Mouse (Mus musculus) erythroid progenitor cell, adult 5-6 weeks (primary cell): Measurements from ENCODE around the gene 1700001P01Rik. TPM values are rescaled to one million over a fixed set of nuclear protein-coding genes. Genes with fewer than 3 reads are reported as not detected.
A peak's percentile ranks its signal among the peaks of the same experiment; 100 is the strongest.
"Not testable (repeated sequence)": the region's sequence is repeated elsewhere in the genome, so short reads cannot be mapped to it uniquely, and the experiment has no call there.

ENCODE experiments used
- ATAC-seq: replicated peaks from 2 replicates; pipeline ENCODE4 v1.8.0; 2016; ENCODE audit warnings: moderate number of reproducible peaks, mild to moderate bottlenecking, moderate TSS enrichment, inconsistent platforms; ENCODE audit not compliant: poor library complexity, low FRiP score, severe bottlenecking
- total RNA-seq, 2 experiments: library from RNA; stranded (forward) in 1 of 2; stranded (reverse) in 1 of 2; fragments of 150-400 nt in 1 of 2; fragments of 186-747, 209-891 nt in 1 of 2; gene quantifications; 2 replicates each; pipeline versions ENCODE4 v1.2.3 to v1.2.4; 2015 to 2017; ENCODE audit warnings: low replicate concordance in 2 of 2

Gene 1700001P01Rik
- total RNA-seq, 2 experiments from 2014 or later, result not detected

GRCm38 (mm10) chr11:97758942-97759341 is 16.8 kb downstream of the 1700001P01Rik start:
- no peak for ATAC-seq

- ATAC-seq, result no peak
These were observed 17.6 kb downstream of the 1700001P01Rik start for GRCm38 (mm10) chr11:97758125-97758524.

- ATAC-seq, result no peak
These were observed 22.4 kb downstream of the 1700001P01Rik start for GRCm38 (mm10) chr11:97753277-97753676.

GRCm38 (mm10) chr11:97748496-97748895 is 27.2 kb downstream of the 1700001P01Rik start:
- ATAC-seq, result no peak

- no peak for ATAC-seq
These were observed 27.9 kb downstream of the 1700001P01Rik start for GRCm38 (mm10) chr11:97747773-97748172.

- ATAC-seq, result no peak
These were observed 30.4 kb downstream of the 1700001P01Rik start for GRCm38 (mm10) chr11:97745331-97745721.

- peak; percentile 93 for ATAC-seq
These were observed 30.9 kb downstream of the 1700001P01Rik start for GRCm38 (mm10) chr11:97744718-97745330.

GRCm38 (mm10) chr11:97744063-97744717 is 31.5 kb downstream of the 1700001P01Rik start, which contains the start of gene Pip4k2b:
Gene Pip4k2b, minus strand, starts transcription at chr11:97744704.
- peak; percentile 48 for ATAC-seq

- no peak for ATAC-seq
These were observed 32.3 kb downstream of the 1700001P01Rik start for GRCm38 (mm10) chr11:97743423-97743822.

- no peak for ATAC-seq
These were observed 33.1 kb downstream of the 1700001P01Rik start for GRCm38 (mm10) chr11:97742591-97742990.

- ATAC-seq, result no peak
These were observed 33.6 kb downstream of the 1700001P01Rik start for GRCm38 (mm10) chr11:97742157-97742556.

GRCm38 (mm10) chr11:97740190-97740589 is 35.5 kb downstream of the 1700001P01Rik start:
- no peak for ATAC-seq

- no peak for ATAC-seq
These were observed 36.6 kb downstream of the 1700001P01Rik start for GRCm38 (mm10) chr11:97739155-97739554.

GRCm38 (mm10) chr11:97738703-97739102 is 37.0 kb downstream of the 1700001P01Rik start:
- ATAC-seq, result no peak

GRCm38 (mm10) chr11:97737600-97737999 is 38.1 kb downstream of the 1700001P01Rik start:
- ATAC-seq, result no peak

GRCm38 (mm10) chr11:97736645-97737044 is 39.1 kb downstream of the 1700001P01Rik start:
- no peak for ATAC-seq

GRCm38 (mm10) chr11:97734810-97735209 is 40.9 kb downstream of the 1700001P01Rik start:
- not testable (repeated sequence) for ATAC-seq

GRCm38 (mm10) chr11:97733689-97734088 is 42.0 kb downstream of the 1700001P01Rik start:
- ATAC-seq, result no peak

GRCm38 (mm10) chr11:97728730-97729129 is 47.0 kb downstream of the 1700001P01Rik start:
- no peak for ATAC-seq

GRCm38 (mm10) chr11:97728311-97728710 is 47.4 kb downstream of the 1700001P01Rik start:
- no peak for ATAC-seq

GRCm38 (mm10) chr11:97723709-97724108 is 52.0 kb downstream of the 1700001P01Rik start:
- ATAC-seq, result no peak
